8 mouse cellular contexts compared by ENCODE assay signal in the genomic region with DNA sequence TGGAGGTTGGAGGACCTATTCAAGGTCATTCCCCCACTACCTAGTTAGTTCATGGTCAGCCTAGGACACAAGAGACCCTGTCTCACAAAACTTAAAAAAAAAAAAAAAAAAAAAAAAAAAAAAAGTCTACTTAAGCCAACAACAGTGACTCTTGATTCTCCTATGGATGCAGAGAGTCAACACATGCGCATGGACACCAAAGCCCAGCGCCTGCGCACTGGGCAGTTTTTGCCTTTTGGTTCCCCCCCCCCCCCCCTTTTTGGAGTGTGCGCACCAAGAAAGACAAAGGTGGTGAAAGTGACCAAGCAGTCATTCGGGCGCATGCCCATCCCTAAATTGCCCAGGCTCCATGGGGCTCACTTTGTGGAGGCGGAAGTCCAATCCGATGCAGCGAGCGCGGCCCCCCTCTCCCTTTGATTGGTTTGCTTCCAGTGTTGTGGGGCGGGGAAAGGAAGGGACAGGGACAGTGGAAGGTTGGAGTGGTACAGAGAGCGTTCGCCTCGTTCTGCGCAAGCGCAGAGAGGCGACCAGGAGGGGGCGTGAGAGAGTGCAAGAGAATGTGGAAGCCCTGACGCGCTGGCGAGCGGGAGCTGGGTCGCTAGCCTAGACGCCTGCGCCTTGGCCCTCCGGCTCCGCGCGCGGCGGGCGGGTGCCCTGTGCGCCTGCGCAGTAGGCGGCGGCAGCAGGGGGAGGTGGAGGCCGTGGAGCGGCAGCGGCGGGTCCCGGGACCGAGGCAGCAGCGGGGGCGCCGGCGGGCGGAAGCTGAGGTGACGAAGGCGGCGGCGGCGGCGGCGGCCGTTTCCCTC. TPM values are rescaled to one million over a fixed set of nuclear protein-coding genes. Genes with fewer than 3 reads are reported as not detected.
DNase-seq lines count a peak whose midpoint lies in the region; ATAC-seq lines count a peak whose summit lies in the region.

Gene Fxr2, plus strand, starts transcription at position 707 of the 806 bp plus-strand sequence.

- peak; percentile 99 for DNase-seq in MEL-GATA-1-ER (ENCODE audit: extremely low read depth, low read depth)
- peak; percentile 100 for DNase-seq in cerebellum, adult 8-10 months
- peak; percentile 100 for DNase-seq in forelimb bud, embryonic 11.5 days (ENCODE audit: low read depth, low spot score)
- DNase-seq in layer of hippocampus, adult 9-10 months (ENCODE audit: low spot score): peak; percentile 100
- peak; percentile 99 for DNase-seq in ovary, postnatal 10 days (ENCODE audit: low spot score)
- peak; percentile 99 to 100 for DNase-seq in thymus, postnatal 10 days (ENCODE audit: low spot score in 2 of 2)

- peak within 1 kb of the TSS; percentile 66 for H3K4me2 ChIP-seq in lung, embryonic 16.5 days (ENCODE audit: low read depth, low read length)

- WGBS in lung, embryonic 16.5 days: under 1% methylated on average over 40 of the region's 56 CpGs

- H3K27me3 ChIP-seq in lung, embryonic 16.5 days (ENCODE audit: control insufficient read depth, insufficient read depth, low read depth, low read length): no peaks in the 10 kb centered on the region

- H3K4me1 ChIP-seq in lung, embryonic 16.5 days (replicated peaks; ENCODE audit: control insufficient read depth, insufficient read depth, low read length): peaks cover 27% of the 10 kb centered on the region

- H3K9ac ChIP-seq in lung, embryonic 16.5 days (ENCODE audit: low read length): peak within 1 kb of the TSS; percentile 98

- peak within 1 kb of the TSS; percentile 99 for H3K4me3 ChIP-seq in lung, embryonic 16.5 days (ENCODE audit: low read length)

- peak within 1 kb of the TSS; percentile 98 for H3K27ac ChIP-seq in lung, embryonic 16.5 days (ENCODE audit: low read length)

- H3K9me3 ChIP-seq in lung, embryonic 16.5 days (ENCODE audit: control insufficient read depth, low read length): no peaks in the 10 kb centered on the region

- no peaks in the 10 kb centered on the region; the same call in 1 of the 2 replicates for H3K36me3 ChIP-seq in lung, embryonic 16.5 days (ENCODE audit: control insufficient read depth, insufficient read depth, low read length)

- peak; percentile 95 for ATAC-seq in hematopoietic stem cell, adult 5-6 weeks (replicated peaks in 1 of 2; ENCODE audit: insufficient read depth in 1 of 2, low FRiP score in 2 of 2, low TSS enrichment in 1 of 2, low read depth in 1 of 2, poor library complexity in 2 of 2, severe bottlenecking in 2 of 2)
- peak; percentile 98 for ATAC-seq in lung, embryonic 16.5 days (ENCODE audit: low read depth)

RNA-seq across cellular contexts. Expression of gene Fxr2, which starts in this region (rescaled TPM):
- 51.2 and 60.8 TPM in 2 replicates for total RNA-seq in hematopoietic stem cell, adult 5-6 weeks (2017)
- polyA plus RNA-seq in lung, embryonic 16.5 days (2015; fragmentation: Nextera tagmentation; extraction: Ambion mirVana): 22.2 and 22.6 TPM in 2 replicates

Comparison
In these comparisons a context has a peak if more than half of its experiments do, and no peak if none do; other contexts are left out.
1. Peak in every context shown above with its lines: DNase-seq, ATAC-seq, H3K4me3 ChIP-seq and H3K27ac ChIP-seq.